Mouse (Mus musculus): Measurements from ENCODE around the gene Syndig1.

Syndig1 gene

GRCm38 (mm10) chr2:149828911-149829310 is at the start of gene Syndig1:
Syndig1 (plus strand) TSS chr2:149829211.
- DNase-seq (ENCODE audit: low read depth), result no peak

GRCm38 (mm10) chr2:149798613-149799012 is 30.4 kb upstream of the Syndig1 start:
- no peak for DNase-seq (ENCODE audit: low read depth)

GRCm38 (mm10) chr2:149804599-149805140 is 24.3 kb upstream of the Syndig1 start:
- no peak for DNase-seq (ENCODE audit: low read depth)

GRCm38 (mm10) chr2:149805256-149805655 is 23.8 kb upstream of the Syndig1 start:
- no peak for DNase-seq (ENCODE audit: low read depth)

- DNase-seq (ENCODE audit: low read depth), result no peak
Observed at GRCm38 (mm10) chr2:149812899-149813298, 16.1 kb upstream of the Syndig1 start.

GRCm38 (mm10) chr2:149818395-149818794 is 10.6 kb upstream of the Syndig1 start:
- no peak for DNase-seq (ENCODE audit: low read depth)

- no peak for DNase-seq (ENCODE audit: low read depth)
Observed at GRCm38 (mm10) chr2:149819751-149820150, 9.3 kb upstream of the Syndig1 start.

- no peak for DNase-seq (ENCODE audit: low read depth)
Observed at GRCm38 (mm10) chr2:149820201-149820600, 8.8 kb upstream of the Syndig1 start.

- DNase-seq (ENCODE audit: low read depth), result no peak
Observed at GRCm38 (mm10) chr2:149829955-149830535, 1.0 kb downstream of the Syndig1 start.

GRCm38 (mm10) chr2:149830536-149831458 is 1.8 kb downstream of the Syndig1 start, which contains the start of gene C530025M09Rik:
C530025M09Rik (minus strand) TSS chr2:149831213.
- no peak for DNase-seq (ENCODE audit: low read depth)

- DNase-seq (ENCODE audit: low read depth), result no peak
Observed at GRCm38 (mm10) chr2:149831459-149832245, 2.6 kb downstream of the Syndig1 start.

- no peak for DNase-seq (ENCODE audit: low read depth)
Observed at GRCm38 (mm10) chr2:149832301-149832700, 3.3 kb downstream of the Syndig1 start.

GRCm38 (mm10) chr2:149835091-149835490 is 6.1 kb downstream of the Syndig1 start:
- DNase-seq (ENCODE audit: low read depth), result no peak

GRCm38 (mm10) chr2:149836471-149837135 is 7.6 kb downstream of the Syndig1 start:
- no peak for DNase-seq (ENCODE audit: low read depth)

GRCm38 (mm10) chr2:149839666-149840065 is 10.7 kb downstream of the Syndig1 start:
- no peak for DNase-seq (ENCODE audit: low read depth)

- no peak for DNase-seq (ENCODE audit: low read depth)
Observed at GRCm38 (mm10) chr2:149844575-149844974, 15.6 kb downstream of the Syndig1 start.

- DNase-seq (ENCODE audit: low read depth), result no peak
Observed at GRCm38 (mm10) chr2:149848778-149849177, 19.8 kb downstream of the Syndig1 start.

GRCm38 (mm10) chr2:149861002-149861401 is 32.0 kb downstream of the Syndig1 start:
- DNase-seq (ENCODE audit: low read depth), result no peak

GRCm38 (mm10) chr2:149865914-149866435 is 37.0 kb downstream of the Syndig1 start:
- no peak for DNase-seq (ENCODE audit: low read depth)

GRCm38 (mm10) chr2:149870496-149870895 is 41.5 kb downstream of the Syndig1 start:
- DNase-seq (ENCODE audit: low read depth), result no peak

- DNase-seq (ENCODE audit: low read depth), result no peak
Observed at GRCm38 (mm10) chr2:149872496-149872895, 43.5 kb downstream of the Syndig1 start.

Measured in fibroblast of lung, adult 2 months (primary cell).